21 mouse cellular contexts compared by ENCODE assay signal in the genomic region with DNA sequence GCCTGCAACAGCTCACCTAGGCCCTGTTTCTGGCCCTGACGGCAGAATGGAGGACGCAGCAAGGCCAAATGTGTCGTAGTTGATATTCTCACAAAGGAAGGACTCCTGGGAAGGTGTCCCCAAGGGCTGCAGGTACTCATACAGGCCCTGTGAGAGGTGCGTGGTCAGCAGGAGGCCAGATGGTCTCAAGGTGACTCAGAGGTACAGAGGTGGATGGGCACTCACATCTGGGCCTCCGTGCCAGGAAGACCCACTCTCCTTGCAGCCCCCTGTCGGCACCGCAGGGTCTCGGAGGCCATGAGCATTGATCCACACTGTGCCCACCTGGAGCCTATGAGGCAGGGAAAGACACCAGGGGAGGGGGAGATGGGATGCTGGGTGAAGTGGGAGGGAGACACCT. TPM values are rescaled to one million over a fixed set of nuclear protein-coding genes. Genes with fewer than 3 reads are reported as not detected.
"Had no signal": no experiment of that assay in that cellular context is flagged by ENCODE, and none has a peak within 500 bp of the region (broad histone marks: within the 10 kb centered on the region; RNA-seq: fewer than 3 reads in every experiment).

No protein-coding gene starts in this region.

- H3K4me3 ChIP-seq: layer of hippocampus, adult 2 months; limb, embryonic 10.5 days; limb, embryonic 13.5 days; liver, embryonic 12.5 days; liver, embryonic 15.5 days; lung, embryonic 15.5 days; megakaryocyte, embryonic 14.5 days; midbrain, embryonic 10.5 days had no signal

- H3K27me3 ChIP-seq: limb, embryonic 13.5 days; liver, embryonic 12.5 days; liver, embryonic 15.5 days; lung, embryonic 15.5 days had no signal

- H3K27ac ChIP-seq: kidney, postnatal 0 days; layer of hippocampus, adult 2 months; limb, embryonic 10.5 days; limb, embryonic 13.5 days; liver, embryonic 12.5 days; liver, embryonic 15.5 days; lung, embryonic 15.5 days; midbrain, embryonic 10.5 days had no signal

- DNase-seq: kidney, adult 2 months; kidney, postnatal 25 days; layer of hippocampus, adult 9-11 months; liver; lung, adult 18-20 months; lung, postnatal 10 days; lung, postnatal 36 days; thymus, postnatal 25 days had no signal

- H3K4me2 ChIP-seq: limb, embryonic 13.5 days; liver, embryonic 12.5 days; liver, embryonic 15.5 days; lung, embryonic 15.5 days had no signal

- H3K9ac ChIP-seq: limb, embryonic 13.5 days; liver, embryonic 12.5 days; liver, embryonic 15.5 days; lung, embryonic 15.5 days had no signal

- H3K9me3 ChIP-seq: limb, embryonic 10.5 days; limb, embryonic 13.5 days; liver, embryonic 12.5 days; liver, embryonic 15.5 days; lung, embryonic 15.5 days; megakaryocyte, embryonic 14.5 days; midbrain, embryonic 10.5 days had no signal

- ATAC-seq: liver, embryonic 12.5 days had no signal

RNA-seq across cellular contexts. Expression of a gene that starts 9.4 kb away (rescaled TPM):
- total RNA-seq: layer of hippocampus, adult 2 months; layer of hippocampus, postnatal 25 days; left cerebral cortex, adult 18-20 months; left cerebral cortex, postnatal 25 days had no signal
- polyA plus RNA-seq: limb, embryonic 10.5 days; liver, embryonic 15.5 days; neural tube, embryonic 14.5 days had no signal
